Mouse (Mus musculus): ENCODE data around the gene Ppp2r5e. TPM values are rescaled to one million over a fixed set of nuclear protein-coding genes. Genes with fewer than 3 reads are reported as not detected.

The Ppp2r5e gene
- total and polyA plus RNA-seq, 3 experiments, result 9.1 to 32.9 (median 32.6) TPM

DNA sequence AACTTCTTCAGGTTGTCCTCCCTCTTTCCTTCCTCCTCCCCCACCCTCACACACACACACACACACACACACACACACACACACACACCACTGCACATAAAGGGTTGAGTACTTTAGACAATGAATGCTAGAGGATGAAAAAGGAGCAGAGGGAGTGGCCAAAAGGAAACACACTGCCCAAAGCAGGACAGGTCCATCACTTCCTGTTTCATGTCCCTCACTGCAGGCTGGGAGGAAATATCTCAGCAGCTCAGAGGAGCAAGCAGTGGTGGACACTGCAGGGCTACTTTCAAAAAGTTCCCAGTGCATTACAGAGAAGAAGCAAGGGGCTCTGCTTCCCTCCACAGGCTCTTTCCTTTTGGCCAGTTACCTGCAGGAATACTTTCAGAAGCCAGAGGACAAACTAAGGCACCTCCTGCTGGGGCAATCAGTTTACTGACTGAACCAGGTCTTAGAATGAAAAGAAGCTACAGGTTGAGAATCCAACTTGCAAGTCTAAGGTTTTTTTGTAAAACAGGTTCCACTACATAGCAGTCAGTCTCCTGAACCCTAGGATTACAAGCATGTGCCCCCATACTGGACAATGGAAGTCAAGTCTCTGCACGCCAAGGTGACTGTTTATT, 32.9 kb downstream of the Ppp2r5e start:
- H3K4me3 ChIP-seq, result no peak overlapping the region
- peaks cover 13% of the 10 kb centered on the region for H3K79me2 ChIP-seq (replicated peaks; ENCODE audit: control insufficient read depth, insufficient read depth, low read length)
- peaks cover 19% of the 10 kb centered on the region for H3K4me1 ChIP-seq (ENCODE audit: control insufficient read depth, insufficient read depth, low read length)
- H3K36me3 ChIP-seq (ENCODE audit: control insufficient read depth, insufficient read depth, low read length), result peaks cover 14% of the 10 kb centered on the region
- H3K27me3 ChIP-seq (ENCODE audit: control insufficient read depth, insufficient read depth, low read length), result no peaks in the 10 kb centered on the region
- intact Hi-C loops (cut with DNase I), result no loop called here
- no peak overlapping the region for H3K9ac ChIP-seq (ENCODE audit: low read depth, low read length)
- 94% methylated on average over 1 of the region's 1 CpGs for WGBS
- no peak overlapping the region for H3K27ac ChIP-seq
- no peak for DNase-seq
- TF ChIP-seq CTCF (IDR thresholded peaks at IDR 0.05) (0 out of 2 replicates have a peak, but pooled peaks have one; percentile 3), POLR2A (IDR thresholded peaks at IDR 0.05; ENCODE audit: insufficient read depth, low read depth, low read length) (no peak)

DNA sequence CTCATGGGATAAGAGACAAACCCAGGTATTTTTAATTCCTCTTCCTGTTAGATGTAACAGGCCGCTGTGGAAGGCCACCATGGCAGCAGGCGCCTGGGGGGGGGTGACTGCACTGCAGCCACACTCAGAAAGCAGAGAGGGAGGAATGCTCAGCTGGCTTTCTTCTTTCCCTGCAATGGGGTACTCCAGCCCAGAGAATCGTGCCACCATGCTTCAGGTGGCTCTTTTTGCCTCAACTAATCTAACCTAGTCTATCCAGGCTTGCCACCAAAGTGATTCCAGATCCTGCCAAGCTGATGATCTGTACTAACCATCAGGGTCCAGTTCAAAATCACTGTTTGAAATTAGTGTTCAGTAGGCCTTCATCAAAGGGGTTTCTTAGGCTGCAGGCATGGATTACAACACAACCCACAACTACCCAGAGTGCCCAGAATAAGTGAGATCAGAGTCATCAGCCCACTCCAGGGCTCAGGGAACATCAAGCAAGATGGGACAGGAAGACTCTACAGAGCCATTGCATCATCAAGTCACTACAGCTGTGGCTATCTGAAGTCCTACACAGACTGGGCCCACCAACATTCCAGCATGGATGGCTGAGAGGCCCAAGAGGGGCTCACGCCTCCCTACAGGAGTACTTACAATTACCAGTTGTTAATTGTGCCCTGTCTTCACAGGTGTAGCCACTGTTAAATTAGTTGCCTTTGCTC, 35.2 kb downstream of the Ppp2r5e start:
- TF ChIP-seq POLR2A (IDR thresholded peaks at IDR 0.05; ENCODE audit: insufficient read depth, low read depth, low read length) (no peak), EP300 (IDR thresholded peaks at IDR 0.05; ENCODE audit: insufficient read depth, low read depth, low read length) (no peak), CTCF (IDR thresholded peaks at IDR 0.05) (no peak)
- intact Hi-C loops (cut with DNase I), result no loop called here
- no peaks in the 10 kb centered on the region for H3K27me3 ChIP-seq (ENCODE audit: control insufficient read depth, insufficient read depth, low read length)
- peaks cover 12% of the 10 kb centered on the region for H3K36me3 ChIP-seq (ENCODE audit: control insufficient read depth, insufficient read depth, low read length)
- WGBS, result 84% methylated on average over 4 of the region's 4 CpGs
- no peak overlapping the region for H3K9ac ChIP-seq (ENCODE audit: low read depth, low read length)
- no peak overlapping the region for H3K4me3 ChIP-seq
- DNase-seq, result no peak
- no peak overlapping the region for H3K27ac ChIP-seq
- H3K79me2 ChIP-seq (replicated peaks; ENCODE audit: control insufficient read depth, insufficient read depth, low read length), result peaks cover 12% of the 10 kb centered on the region
- H3K4me1 ChIP-seq (ENCODE audit: control insufficient read depth, insufficient read depth, low read length), result peaks cover 18% of the 10 kb centered on the region

DNA sequence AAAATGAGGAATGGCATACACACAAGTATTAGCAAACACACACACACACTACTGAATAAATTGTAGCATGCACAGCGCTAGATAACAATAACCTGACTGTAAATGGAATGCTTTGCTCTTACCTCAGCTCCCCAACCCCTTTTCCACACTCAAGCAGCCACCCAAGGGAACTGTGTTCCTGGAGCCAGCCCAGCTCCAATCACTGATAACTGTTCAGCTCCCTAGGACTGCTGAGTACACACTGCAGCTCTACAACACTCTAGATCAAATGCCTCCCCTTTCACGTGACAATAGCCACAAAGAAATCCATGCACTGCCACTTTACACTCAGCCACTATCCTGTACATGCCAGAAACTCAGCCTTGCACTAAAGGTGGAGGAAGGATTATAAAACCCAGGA, 36.8 kb downstream of the Ppp2r5e start:
- no peak overlapping the region for H3K27ac ChIP-seq
- intact Hi-C loops (cut with DNase I), result no loop called here
- H3K27me3 ChIP-seq (ENCODE audit: control insufficient read depth, insufficient read depth, low read length), result no peaks in the 10 kb centered on the region
- H3K79me2 ChIP-seq (replicated peaks; ENCODE audit: control insufficient read depth, insufficient read depth, low read length), result peaks cover 8% of the 10 kb centered on the region
- H3K36me3 ChIP-seq (ENCODE audit: control insufficient read depth, insufficient read depth, low read length), result peaks cover 17% of the 10 kb centered on the region
- TF ChIP-seq POLR2A (IDR thresholded peaks at IDR 0.05; ENCODE audit: insufficient read depth, low read depth, low read length) (no peak), EP300 (IDR thresholded peaks at IDR 0.05; ENCODE audit: insufficient read depth, low read depth, low read length) (no peak), CTCF (IDR thresholded peaks at IDR 0.05) (no peak)
- no peak overlapping the region for H3K9ac ChIP-seq (ENCODE audit: low read depth, low read length)
- peaks cover 17% of the 10 kb centered on the region for H3K4me1 ChIP-seq (ENCODE audit: control insufficient read depth, insufficient read depth, low read length)
- 7% methylated on average over 2 of the region's 2 CpGs for WGBS
- peak; percentile 48 to 61 for DNase-seq
- no peak overlapping the region for H3K4me3 ChIP-seq

DNA sequence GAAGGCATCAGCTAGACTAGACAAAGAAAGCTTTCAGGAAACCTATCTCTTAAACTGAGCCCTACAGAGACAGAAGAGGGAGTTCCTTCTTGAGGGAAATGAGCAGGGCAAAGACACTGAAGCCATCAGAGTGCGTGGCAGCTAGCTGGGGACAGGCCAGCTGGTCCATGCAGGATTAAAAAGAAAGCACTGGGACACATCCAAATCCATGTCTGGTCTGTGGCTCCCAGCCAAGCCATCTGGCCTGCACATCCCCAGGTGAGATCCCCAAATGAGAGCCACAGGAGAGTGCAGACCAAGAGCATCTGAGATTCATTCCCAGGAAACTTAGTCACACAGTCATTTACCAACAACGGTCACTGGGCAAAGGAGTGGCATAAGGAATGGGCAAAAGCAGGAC, 38.2 kb downstream of the Ppp2r5e start:
- Histone ChIP-seq H3K36me3 (ENCODE audit: control insufficient read depth, insufficient read depth, low read length) (peaks cover 19% of the 10 kb centered on the region), H3K4me1 (ENCODE audit: control insufficient read depth, insufficient read depth, low read length) (peaks cover 14% of the 10 kb centered on the region), H3K27ac (no peak overlapping the region), H3K4me3 (no peak overlapping the region), H3K79me2 (replicated peaks; ENCODE audit: control insufficient read depth, insufficient read depth, low read length) (peaks cover 12% of the 10 kb centered on the region), H3K9ac (ENCODE audit: low read depth, low read length) (no peak overlapping the region), H3K27me3 (ENCODE audit: control insufficient read depth, insufficient read depth, low read length) (no peaks in the 10 kb centered on the region)
- intact Hi-C loops (cut with DNase I), result no loop called here
- WGBS, result 39% methylated on average over 2 of the region's 2 CpGs
- no peak for TF ChIP-seq EP300 (IDR thresholded peaks at IDR 0.05; ENCODE audit: insufficient read depth, low read depth, low read length)
- TF ChIP-seq POLR2A (IDR thresholded peaks at IDR 0.05; ENCODE audit: insufficient read depth, low read depth, low read length), result no peak
- TF ChIP-seq CTCF (IDR thresholded peaks at IDR 0.05), result no peak
- DNase-seq, result no peak

DNA sequence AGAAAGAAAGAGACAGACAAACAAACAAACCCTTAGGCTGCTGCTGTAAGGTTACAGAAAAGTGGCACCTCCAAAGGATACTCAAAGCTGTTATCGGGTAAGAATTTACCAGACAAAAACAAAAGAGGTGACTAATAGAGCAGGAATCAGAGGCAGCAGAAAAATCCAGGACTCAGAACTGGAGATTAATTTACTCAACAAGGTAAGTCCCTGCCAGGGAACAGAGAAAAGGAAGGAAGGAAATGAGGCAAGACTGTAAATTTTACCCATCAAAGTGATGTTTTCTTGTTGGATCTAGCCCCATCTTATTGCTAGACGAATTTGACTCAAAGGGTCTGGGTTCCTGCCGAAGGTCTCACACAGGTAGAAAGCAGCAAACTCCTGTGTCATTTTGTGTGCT, 41.0 kb downstream of the Ppp2r5e start:
- no peak overlapping the region for H3K9ac ChIP-seq (ENCODE audit: low read depth, low read length)
- WGBS, result 31% methylated on average over 3 of the region's 3 CpGs
- H3K36me3 ChIP-seq (ENCODE audit: control insufficient read depth, insufficient read depth, low read length), result peaks cover 19% of the 10 kb centered on the region
- no peak for DNase-seq
- H3K4me3 ChIP-seq, result no peak overlapping the region
- peaks cover 9% of the 10 kb centered on the region for H3K79me2 ChIP-seq (replicated peaks; ENCODE audit: control insufficient read depth, insufficient read depth, low read length)
- TF ChIP-seq POLR2A (IDR thresholded peaks at IDR 0.05; ENCODE audit: insufficient read depth, low read depth, low read length) (no peak), CTCF (IDR thresholded peaks at IDR 0.05) (no peak), EP300 (IDR thresholded peaks at IDR 0.05; ENCODE audit: insufficient read depth, low read depth, low read length) (no peak)
- no peak overlapping the region for H3K27ac ChIP-seq
- H3K4me1 ChIP-seq (ENCODE audit: control insufficient read depth, insufficient read depth, low read length), result peaks cover 16% of the 10 kb centered on the region
- H3K27me3 ChIP-seq (ENCODE audit: control insufficient read depth, insufficient read depth, low read length), result no peaks in the 10 kb centered on the region
- intact Hi-C loops (cut with DNase I), result no loop called here

DNA sequence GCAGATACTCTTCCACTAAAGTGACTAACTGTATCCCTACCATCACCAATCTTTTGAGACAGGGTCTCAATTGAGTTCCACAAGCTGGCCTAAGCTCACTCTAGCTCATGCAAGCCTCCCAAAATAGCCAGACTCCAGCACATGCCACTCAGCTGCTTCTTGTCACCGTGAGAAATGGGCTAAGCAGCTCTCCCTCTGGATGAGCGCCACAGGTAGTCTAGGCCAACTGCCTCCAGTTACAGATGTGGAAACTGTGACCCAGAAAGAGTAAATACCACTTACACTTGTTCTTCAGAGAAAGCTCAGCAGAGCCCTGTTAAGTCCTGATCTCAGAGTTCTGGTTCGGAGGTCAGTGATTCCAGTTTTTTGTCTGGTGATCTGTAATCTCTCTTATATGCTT, 43.7 kb downstream of the Ppp2r5e start:
- peak; percentile 66 to 77 for DNase-seq
- TF ChIP-seq POLR2A (IDR thresholded peaks at IDR 0.05; ENCODE audit: insufficient read depth, low read depth, low read length) (no peak), EP300 (IDR thresholded peaks at IDR 0.05; ENCODE audit: insufficient read depth, low read depth, low read length) (peak; percentile 45; the same call in 1 of the 2 replicates), CTCF (IDR thresholded peaks at IDR 0.05) (no peak)
- intact Hi-C loops (cut with DNase I), result no loop called here
- 59% methylated on average over 3 of the region's 3 CpGs for WGBS
- Histone ChIP-seq H3K79me2 (replicated peaks; ENCODE audit: control insufficient read depth, insufficient read depth, low read length) (peaks cover 10% of the 10 kb centered on the region), H3K4me3 (no peak overlapping the region), H3K36me3 (ENCODE audit: control insufficient read depth, insufficient read depth, low read length) (peaks cover 10% of the 10 kb centered on the region), H3K27ac (peak overlapping the region; percentile 29), H3K9ac (ENCODE audit: low read depth, low read length) (no peak overlapping the region), H3K4me1 (ENCODE audit: control insufficient read depth, insufficient read depth, low read length) (peaks cover 11% of the 10 kb centered on the region), H3K27me3 (ENCODE audit: control insufficient read depth, insufficient read depth, low read length) (no peaks in the 10 kb centered on the region)
